Mouse (Mus musculus): ENCODE measurements around the gene Zfp709. TPM values are rescaled to one million over a fixed set of nuclear protein-coding genes. Genes with fewer than 3 reads are reported as not detected.
A peak's percentile ranks its signal among the peaks of the same experiment; 100 is the strongest.
"Not testable (repeated sequence)": the region's sequence is repeated elsewhere in the genome, so short reads cannot be mapped to it uniquely, and the experiment has no call there.

Gene Zfp709
- polyA plus RNA-seq, 1 experiment from 2014 or later, result 11.1 TPM

DNA sequence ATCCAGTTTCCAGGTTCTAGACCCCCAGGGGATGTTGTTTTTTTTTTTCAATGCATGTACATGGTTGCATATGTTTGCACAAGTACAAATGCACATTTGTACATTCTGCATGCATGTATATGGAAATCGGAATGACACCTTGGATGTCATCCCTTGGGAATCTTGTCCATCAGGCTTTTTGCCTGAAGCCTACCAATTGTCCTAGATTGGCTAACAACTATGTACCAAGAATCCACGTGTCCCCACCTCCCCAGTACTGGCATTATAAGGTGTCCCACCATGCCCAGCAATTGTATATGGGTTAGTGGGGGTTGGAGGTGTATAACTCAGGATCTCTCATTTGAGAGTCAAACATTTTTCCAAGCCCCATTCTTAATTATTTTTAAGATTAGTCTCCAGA is 30.5 kb downstream of the Zfp709 start:
- Histone ChIP-seq H3K4me3 (ENCODE audit: low read depth, low read length) (no peak overlapping the region), H3K36me3 (ENCODE audit: control insufficient read depth, insufficient read depth, low read length) (peaks cover 19% of the 10 kb centered on the region; the same call in 1 of the 2 replicates), H3K27me3 (ENCODE audit: control insufficient read depth, insufficient read depth, low read length) (no peaks in the 10 kb centered on the region), H3K4me1 (ENCODE audit: control insufficient read depth, insufficient read depth, low read length) (0 out of 2 replicates have a peak, but pooled peaks cover 3% of the 10 kb centered on the region), H3K4me2 (ENCODE audit: low read depth, low read length) (no peak overlapping the region), H3K27ac (ENCODE audit: low read depth, low read length) (no peak overlapping the region), H3K9me3 (ENCODE audit: control insufficient read depth, low read length) (0 out of 2 replicates have a peak, but pooled peaks cover 2% of the 10 kb centered on the region), H3K9ac (replicated peaks; ENCODE audit: low read depth, low read length) (no peak overlapping the region)
- WGBS, result 92% methylated on average over 2 of the region's 2 CpGs
- ATAC-seq (ENCODE audit: low read depth), result no peak

DNA sequence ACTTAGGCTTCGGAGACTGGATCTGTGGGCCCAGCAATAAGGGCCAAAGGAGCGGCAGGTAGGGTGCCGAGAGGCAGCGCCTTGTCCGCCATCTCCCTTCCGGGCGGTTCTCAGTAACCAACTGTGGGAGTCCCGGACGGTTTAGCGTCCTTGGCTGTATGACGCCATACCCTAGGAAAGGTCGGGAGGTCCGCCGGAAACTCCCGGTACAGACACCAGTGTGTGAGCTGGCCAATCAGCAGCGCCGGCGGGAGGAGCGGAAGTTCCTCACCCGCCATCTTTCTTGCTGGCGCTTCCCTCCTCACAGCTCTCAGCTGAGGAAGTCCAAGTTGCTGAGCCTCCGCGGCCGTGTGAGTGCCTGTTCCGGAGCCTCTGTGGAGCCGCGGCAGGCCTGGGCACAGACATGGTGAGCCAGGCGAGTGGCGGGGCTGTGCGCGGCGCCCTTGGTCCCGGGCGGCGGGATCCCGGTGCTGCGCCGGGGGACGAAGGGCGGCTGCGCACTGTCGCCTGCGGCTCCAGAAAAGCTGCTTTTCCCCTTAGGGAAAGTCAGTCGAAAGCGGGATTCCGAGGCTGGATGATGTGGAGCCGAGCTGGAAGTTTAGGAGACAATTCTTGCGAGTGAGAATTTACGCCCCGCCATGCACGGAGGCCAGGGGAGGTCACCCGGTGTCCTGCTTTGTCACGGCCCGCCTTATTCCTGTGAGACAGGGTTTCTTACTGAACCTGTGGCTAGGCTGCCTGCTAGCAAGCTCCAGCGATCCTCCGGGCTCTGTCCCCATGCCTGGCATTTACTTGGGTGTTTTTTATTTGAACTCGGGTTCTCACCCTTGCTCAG is 41.0 kb downstream of the Zfp709 start:
- Histone ChIP-seq H3K9ac (replicated peaks; ENCODE audit: low read depth, low read length) (peak overlapping the region; percentile 78), H3K27me3 (ENCODE audit: control insufficient read depth, insufficient read depth, low read length) (no peaks in the 10 kb centered on the region), H3K4me2 (ENCODE audit: low read depth, low read length) (peak overlapping the region; percentile 55), H3K4me1 (ENCODE audit: control insufficient read depth, insufficient read depth, low read length) (peaks cover 4% of the 10 kb centered on the region; the same call in 1 of the 2 replicates), H3K36me3 (ENCODE audit: control insufficient read depth, insufficient read depth, low read length) (no peaks in the 10 kb centered on the region), H3K27ac (ENCODE audit: low read depth, low read length) (peak overlapping the region; percentile 94), H3K4me3 (ENCODE audit: low read depth, low read length) (peak overlapping the region; percentile 66), H3K9me3 (ENCODE audit: control insufficient read depth, low read length) (no peaks in the 10 kb centered on the region)
- peak; percentile 99 for ATAC-seq (ENCODE audit: low read depth)
- WGBS, result under 1% methylated on average over 50 of the region's 57 CpGs

- H3K27me3 ChIP-seq (ENCODE audit: control insufficient read depth, insufficient read depth, low read length), result no peaks in the 10 kb centered on the region
- H3K4me2 ChIP-seq (ENCODE audit: low read depth, low read length), result no peak overlapping the region
- H3K9me3 ChIP-seq (ENCODE audit: control insufficient read depth, low read length), result no peaks in the 10 kb centered on the region
- no peak for ATAC-seq (ENCODE audit: low read depth)
- H3K4me3 ChIP-seq (ENCODE audit: low read depth, low read length), result no peak overlapping the region
- peaks cover 4% of the 10 kb centered on the region; the same call in 1 of the 2 replicates for H3K4me1 ChIP-seq (ENCODE audit: control insufficient read depth, insufficient read depth, low read length)
- H3K27ac ChIP-seq (ENCODE audit: low read depth, low read length), result no peak overlapping the region
- H3K36me3 ChIP-seq (ENCODE audit: control insufficient read depth, insufficient read depth, low read length), result peaks cover 12% of the 10 kb centered on the region
- H3K9ac ChIP-seq (replicated peaks; ENCODE audit: low read depth, low read length), result no peak overlapping the region
- WGBS, result over 99% methylated on average over 5 of the region's 5 CpGs
These were observed 44.0 kb downstream of the Zfp709 start for GRCm38 (mm10) chr8:71925791-71926190.

DNA sequence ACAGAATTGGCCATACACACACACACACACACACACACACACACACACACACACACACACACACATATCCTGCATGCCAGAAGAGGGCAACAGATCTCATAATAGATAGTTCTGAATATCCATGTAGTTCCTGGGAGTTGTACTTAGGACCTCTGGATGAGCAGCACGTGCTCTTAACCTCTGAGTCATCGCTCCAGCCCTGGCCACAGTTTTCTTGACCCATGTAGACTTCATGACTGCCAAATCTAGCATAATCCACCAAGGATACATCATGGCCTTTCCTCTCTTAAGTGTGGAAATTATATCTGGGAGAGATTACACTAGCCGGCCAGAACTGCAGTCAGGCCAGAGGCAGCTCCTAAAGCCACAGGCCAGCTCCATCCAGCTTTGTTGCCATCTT is 44.7 kb downstream of the Zfp709 start:
- Histone ChIP-seq H3K27me3 (ENCODE audit: control insufficient read depth, insufficient read depth, low read length) (no peaks in the 10 kb centered on the region), H3K27ac (ENCODE audit: low read depth, low read length) (no peak overlapping the region), H3K4me3 (ENCODE audit: low read depth, low read length) (no peak overlapping the region), H3K4me1 (ENCODE audit: control insufficient read depth, insufficient read depth, low read length) (peaks cover 4% of the 10 kb centered on the region; the same call in 1 of the 2 replicates), H3K9me3 (ENCODE audit: control insufficient read depth, low read length) (no peaks in the 10 kb centered on the region), H3K4me2 (ENCODE audit: low read depth, low read length) (no peak overlapping the region), H3K36me3 (ENCODE audit: control insufficient read depth, insufficient read depth, low read length) (peaks cover 15% of the 10 kb centered on the region), H3K9ac (replicated peaks; ENCODE audit: low read depth, low read length) (no peak overlapping the region)
- 100% methylated on average over 3 of the region's 3 CpGs for WGBS
- ATAC-seq (ENCODE audit: low read depth), result no peak

- peaks cover 16% of the 10 kb centered on the region for H3K36me3 ChIP-seq (ENCODE audit: control insufficient read depth, insufficient read depth, low read length)
- H3K4me1 ChIP-seq (ENCODE audit: control insufficient read depth, insufficient read depth, low read length), result peaks cover 4% of the 10 kb centered on the region; the same call in 1 of the 2 replicates
- no peak for ATAC-seq (ENCODE audit: low read depth)
- H3K27me3 ChIP-seq (ENCODE audit: control insufficient read depth, insufficient read depth, low read length), result no peaks in the 10 kb centered on the region
- no peaks in the 10 kb centered on the region for H3K9me3 ChIP-seq (ENCODE audit: control insufficient read depth, low read length)
- no peak overlapping the region for H3K4me2 ChIP-seq (ENCODE audit: low read depth, low read length)
- H3K4me3 ChIP-seq (ENCODE audit: low read depth, low read length), result no peak overlapping the region
- no peak overlapping the region for H3K27ac ChIP-seq (ENCODE audit: low read depth, low read length)
- no peak overlapping the region for H3K9ac ChIP-seq (replicated peaks; ENCODE audit: low read depth, low read length)
These were observed 46.0 kb downstream of the Zfp709 start for GRCm38 (mm10) chr8:71927779-71928178.

GRCm38 (mm10) chr8:71938037-71938436 is 56.2 kb downstream of the Zfp709 start:
- ATAC-seq (ENCODE audit: low read depth); H3K36me3 ChIP-seq (ENCODE audit: control insufficient read depth, insufficient read depth, low read length); H3K9me3 ChIP-seq (ENCODE audit: control insufficient read depth, low read length); H3K4me2 ChIP-seq (ENCODE audit: low read depth, low read length); H3K4me3 ChIP-seq (ENCODE audit: low read depth, low read length); H3K27me3 ChIP-seq (ENCODE audit: control insufficient read depth, insufficient read depth, low read length); H3K27ac ChIP-seq (ENCODE audit: low read depth, low read length); H3K9ac ChIP-seq (replicated peaks; ENCODE audit: low read depth, low read length); H3K4me1 ChIP-seq (ENCODE audit: control insufficient read depth, insufficient read depth, low read length): not testable (repeated sequence)
- WGBS, result 83% methylated on average over 2 of the region's 2 CpGs

DNA sequence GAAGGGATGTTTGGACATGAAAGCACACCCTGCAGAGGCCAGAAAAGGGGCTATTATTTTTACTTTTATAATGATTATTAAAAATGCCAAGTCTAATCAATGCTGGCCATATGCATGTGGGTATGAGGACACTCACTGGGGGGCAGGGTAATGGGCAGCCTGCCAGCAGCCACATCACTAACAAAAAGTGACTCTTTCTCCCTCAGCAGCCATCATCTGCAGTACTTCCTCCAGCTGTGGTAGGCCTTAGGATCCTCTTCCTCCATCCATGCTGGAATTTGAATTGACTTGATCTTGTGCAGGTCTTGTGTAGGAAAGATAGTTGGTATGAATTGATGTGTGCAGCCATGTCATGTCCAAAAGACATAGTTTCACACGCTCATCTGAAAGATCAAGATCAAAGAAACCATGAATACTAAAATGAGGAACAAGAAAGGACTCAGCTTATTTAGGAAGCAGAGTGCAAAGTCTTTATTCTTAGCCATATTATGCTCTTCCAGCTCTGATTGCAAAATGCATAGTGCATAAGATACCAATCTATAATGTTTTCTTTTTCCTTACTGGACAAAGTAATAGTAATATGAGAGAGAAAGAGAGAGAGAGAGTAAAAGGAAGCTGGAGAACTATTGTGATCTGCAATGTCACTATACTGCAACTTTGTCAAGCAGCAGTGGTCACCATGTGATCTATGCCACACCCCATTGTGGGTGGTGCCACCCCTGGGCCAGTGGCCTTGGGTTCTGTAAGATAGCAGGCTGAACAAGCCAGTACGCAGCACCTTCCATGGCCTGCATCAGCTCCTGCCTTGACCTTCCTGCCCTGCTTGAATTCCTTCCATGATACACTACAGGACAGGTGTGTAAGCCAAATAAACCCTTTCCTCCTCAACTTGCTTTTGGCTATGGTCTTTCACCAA is 58.7 kb downstream of the Zfp709 start:
- Histone ChIP-seq H3K4me2 (ENCODE audit: low read depth, low read length) (no peak overlapping the region), H3K36me3 (ENCODE audit: control insufficient read depth, insufficient read depth, low read length) (no peaks in the 10 kb centered on the region), H3K4me1 (ENCODE audit: control insufficient read depth, insufficient read depth, low read length) (no peaks in the 10 kb centered on the region), H3K9ac (replicated peaks; ENCODE audit: low read depth, low read length) (no peak overlapping the region), H3K4me3 (ENCODE audit: low read depth, low read length) (no peak overlapping the region), H3K27ac (ENCODE audit: low read depth, low read length) (no peak overlapping the region), H3K9me3 (ENCODE audit: control insufficient read depth, low read length) (no peaks in the 10 kb centered on the region), H3K27me3 (ENCODE audit: control insufficient read depth, insufficient read depth, low read length) (no peaks in the 10 kb centered on the region)
- no peak for ATAC-seq (ENCODE audit: low read depth)
- 88% methylated on average over 2 of the region's 2 CpGs for WGBS

DNA sequence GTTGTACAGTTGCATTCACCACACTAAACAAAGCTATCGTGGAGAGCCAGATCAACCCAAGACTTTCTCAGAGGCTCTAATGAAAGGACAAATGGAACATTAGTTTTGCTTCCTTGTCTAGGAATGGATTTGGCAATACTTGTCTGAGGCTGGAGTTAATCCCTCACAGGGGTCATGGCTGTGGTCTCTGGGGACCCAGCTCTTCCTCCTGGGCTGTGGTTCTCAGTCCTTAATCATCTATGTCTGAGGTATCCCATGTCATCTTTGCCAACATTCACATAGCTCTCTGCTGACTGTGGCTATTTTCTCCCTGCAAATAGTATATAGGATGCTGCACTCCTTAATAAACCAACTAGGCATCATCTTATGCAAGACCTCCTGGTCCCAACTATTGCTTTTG is 60.0 kb downstream of the Zfp709 start:
- no peaks in the 10 kb centered on the region for H3K27me3 ChIP-seq (ENCODE audit: control insufficient read depth, insufficient read depth, low read length)
- H3K4me2 ChIP-seq (ENCODE audit: low read depth, low read length), result no peak overlapping the region
- no peak overlapping the region for H3K27ac ChIP-seq (ENCODE audit: low read depth, low read length)
- H3K4me1 ChIP-seq (ENCODE audit: control insufficient read depth, insufficient read depth, low read length), result no peaks in the 10 kb centered on the region
- no peaks in the 10 kb centered on the region for H3K36me3 ChIP-seq (ENCODE audit: control insufficient read depth, insufficient read depth, low read length)
- no peak overlapping the region for H3K4me3 ChIP-seq (ENCODE audit: low read depth, low read length)
- no peaks in the 10 kb centered on the region for H3K9me3 ChIP-seq (ENCODE audit: control insufficient read depth, low read length)
- 91% methylated on average over 1 of the region's 1 CpGs for WGBS
- no peak for ATAC-seq (ENCODE audit: low read depth)
- no peak overlapping the region for H3K9ac ChIP-seq (replicated peaks; ENCODE audit: low read depth, low read length)

All from neural tube, embryonic 14.5 days (tissue).